Mouse (Mus musculus): ENCODE results near the gene Vmn1r237. TPM values are rescaled to one million over a fixed set of nuclear protein-coding genes. Genes with fewer than 3 reads are reported as not detected.
A peak's percentile ranks its signal among the peaks of the same experiment; 100 is the strongest.

Gene Vmn1r237
- not detected in 2 replicates for polyA plus RNA-seq (2012; rRNA removed)

- DNase-seq (ENCODE audit: extremely low spot score in 1 of 2, low spot score in 1 of 2): no peak
Observed at GRCm38 (mm10) chr17:21311565-21311964, at the start of gene Vmn1r237. Gene Vmn1r237, plus strand, starts transcription at chr17:21311865.

DNA sequence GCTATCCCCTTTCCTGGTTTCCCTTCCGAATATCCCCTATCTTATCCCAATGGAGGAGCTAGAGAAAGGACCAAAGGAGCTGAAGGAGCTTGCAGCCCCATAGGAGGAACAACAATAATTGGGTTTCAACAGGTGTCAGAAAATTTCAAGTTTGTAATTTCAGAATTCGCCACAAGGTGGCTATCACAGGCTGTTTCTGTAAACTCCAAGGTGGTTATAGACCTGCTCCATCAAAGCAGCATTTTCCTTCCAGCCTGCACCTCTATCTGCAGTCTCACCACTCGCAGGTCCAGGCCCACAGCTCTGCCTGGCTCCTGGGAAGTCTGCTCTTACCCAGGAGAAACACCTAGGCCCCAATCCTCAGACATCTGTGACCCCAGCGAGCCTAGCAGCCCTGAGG lies 39.6 kb upstream of the Vmn1r237 start:
- DNase-seq (ENCODE audit: extremely low spot score in 1 of 2, low spot score in 1 of 2): peak; percentile 25 to 90

DNA sequence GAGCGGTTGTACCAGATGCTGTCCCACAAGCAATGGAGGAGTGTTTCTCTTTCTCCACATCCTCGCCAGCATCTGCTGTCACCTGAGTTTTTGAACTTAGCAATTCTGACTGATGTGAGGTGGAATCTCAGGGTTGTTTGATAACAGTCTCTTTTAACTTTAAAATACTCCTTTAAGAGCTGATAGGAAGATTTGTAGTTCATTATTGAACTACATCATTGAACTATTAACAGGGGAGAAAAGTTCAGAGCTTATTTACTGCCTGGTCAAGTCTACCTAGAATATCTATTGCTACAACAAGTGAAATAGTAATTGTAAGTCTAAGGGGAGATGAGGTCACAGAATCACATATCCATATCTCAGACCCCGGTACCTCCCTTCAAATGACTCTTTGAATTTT lies 29.0 kb upstream of the Vmn1r237 start, which contains the start of gene Vmn1r236:
Gene Vmn1r236 (plus strand): TSS at position 301 of the 400 bp plus-strand sequence.
- DNase-seq (ENCODE audit: extremely low spot score in 1 of 2, low spot score in 1 of 2): no peak

- DNase-seq (ENCODE audit: extremely low spot score in 1 of 2, low spot score in 1 of 2): no peak
Observed at GRCm38 (mm10) chr17:21284395-21284794, 27.3 kb upstream of the Vmn1r237 start.

- DNase-seq (ENCODE audit: extremely low spot score in 1 of 2, low spot score in 1 of 2): no peak
Observed at GRCm38 (mm10) chr17:21289695-21290094, 22.0 kb upstream of the Vmn1r237 start.

Other genes with a start within 250 kb of the Vmn1r237 start
- gene Vmn1r234, start 85.8 kb upstream of the Vmn1r237 start, polyA plus RNA-seq (2012; rRNA removed): not detected in 2 replicates
- not detected in 2 replicates for gene Vmn1r235, start 55.5 kb upstream of the Vmn1r237 start, polyA plus RNA-seq (2012; rRNA removed)
- gene Vmn1r236, start 28.9 kb upstream of the Vmn1r237 start, polyA plus RNA-seq (2012; rRNA removed): not detected in 2 replicates
- gene Zfp677, start 71.9 kb downstream of the Vmn1r237 start, polyA plus RNA-seq (2012; rRNA removed): 1.4 and 2.0 TPM in 2 replicates
- 0.74 and 1.3 TPM in 2 replicates for gene Zfp54, start 111.4 kb downstream of the Vmn1r237 start, polyA plus RNA-seq (2012; rRNA removed)
- 3.0 and 4.2 TPM in 2 replicates for gene Zfp51, start 138.5 kb downstream of the Vmn1r237 start, polyA plus RNA-seq (2012; rRNA removed)
- gene Zfp53, start 177.1 kb downstream of the Vmn1r237 start, polyA plus RNA-seq (2012; rRNA removed): 2.9 and 3.5 TPM in 2 replicates
- gene Zfp52, start 223.7 kb downstream of the Vmn1r237 start, polyA plus RNA-seq (2012; rRNA removed): 2.8 and 3.4 TPM in 2 replicates